Mouse (Mus musculus): ENCODE results near the gene Slc4a11.

Gene Slc4a11

GRCm38 (mm10) chr2:130697153-130697810 lies at the start of gene Slc4a11:
Gene Slc4a11, minus strand, starts transcription at chr2:130697519.
- peak; percentile 63 for DNase-seq (ENCODE audit: low read depth)

GRCm38 (mm10) chr2:130743576-130743975 lies 46.3 kb upstream of the Slc4a11 start:
- DNase-seq (ENCODE audit: low read depth), result no peak

DNA sequence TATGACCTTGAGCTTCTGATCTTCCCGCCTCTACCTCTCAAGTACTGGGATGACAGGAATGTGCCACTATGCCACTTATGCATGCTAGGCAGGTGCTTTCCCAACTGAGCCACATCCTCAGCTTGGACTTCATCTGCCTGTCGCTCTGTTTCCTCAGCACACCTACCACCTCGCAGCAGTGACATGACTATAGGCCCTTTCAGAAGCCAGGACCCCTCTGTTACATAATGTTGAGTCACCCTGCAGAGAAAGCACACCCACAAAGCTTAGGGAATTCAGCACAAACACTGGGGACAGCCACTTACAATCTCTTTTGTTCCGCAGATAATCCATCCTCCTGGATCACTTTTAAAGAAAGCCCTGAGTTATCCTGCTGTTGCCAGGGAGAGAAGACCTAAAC lies 42.8 kb upstream of the Slc4a11 start:
- no peak for DNase-seq (ENCODE audit: low read depth)

DNA sequence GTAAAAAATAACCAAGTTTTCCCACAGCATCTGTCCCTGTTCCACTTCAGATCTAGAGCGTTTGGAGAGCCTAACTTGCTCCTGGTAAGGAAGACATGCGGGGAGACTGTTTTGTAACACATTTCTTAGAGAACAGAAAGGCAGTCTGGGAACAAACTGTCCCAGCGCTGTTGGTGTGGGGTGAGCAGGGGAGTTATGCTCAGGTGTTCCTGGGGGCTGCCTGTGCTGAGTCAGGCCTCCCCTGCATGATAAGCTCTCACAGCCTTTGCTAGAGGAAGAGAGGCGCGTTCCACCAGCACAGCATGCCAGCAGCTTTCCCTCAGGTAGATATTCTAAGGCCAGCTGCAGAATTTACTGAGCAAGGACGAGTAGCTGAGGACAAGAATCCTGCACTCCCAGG lies 40.7 kb upstream of the Slc4a11 start:
- DNase-seq (ENCODE audit: low read depth), result no peak

DNA sequence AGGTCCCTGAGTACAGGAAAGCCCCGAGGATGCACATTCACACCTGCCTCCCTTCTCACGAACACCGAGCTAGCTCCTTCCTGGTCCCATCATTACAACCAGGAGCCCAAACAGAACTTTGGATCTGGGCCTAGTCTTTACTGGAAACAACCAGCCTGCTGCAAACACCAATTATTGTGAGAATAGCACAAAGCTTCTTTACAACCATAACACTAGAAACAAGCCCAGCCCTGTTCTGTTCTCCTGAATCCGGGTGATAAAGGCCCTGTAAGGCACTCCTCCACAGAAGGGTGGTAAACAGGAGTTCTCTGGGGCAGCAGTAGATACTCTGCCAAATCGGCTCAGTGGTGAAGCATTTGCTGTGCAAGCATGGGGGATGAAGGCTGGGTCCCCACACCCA lies 38.0 kb upstream of the Slc4a11 start:
- no peak for DNase-seq (ENCODE audit: low read depth)

DNA sequence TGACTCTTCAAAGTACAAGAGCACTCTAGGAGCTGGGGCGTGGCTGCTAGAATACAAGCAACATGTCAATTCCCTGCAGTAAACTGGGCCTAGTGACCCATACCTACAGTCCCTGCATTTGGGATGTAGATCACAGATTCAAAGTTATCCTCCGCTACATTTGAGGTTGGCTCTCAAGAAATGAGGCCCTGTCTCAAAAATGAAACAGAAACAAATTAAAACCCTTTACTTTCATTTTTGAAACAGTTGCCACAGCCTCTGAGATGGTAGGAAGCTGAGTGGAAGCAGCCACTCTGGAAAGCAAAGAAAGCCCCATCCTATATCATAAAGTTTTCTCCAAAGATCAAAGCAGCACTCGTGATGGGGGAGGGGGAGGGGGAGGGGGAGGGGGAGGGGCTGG lies 36.1 kb upstream of the Slc4a11 start:
- DNase-seq (ENCODE audit: low read depth), result no peak

GRCm38 (mm10) chr2:130731855-130732254 lies 34.5 kb upstream of the Slc4a11 start:
- DNase-seq (ENCODE audit: low read depth), result no peak

GRCm38 (mm10) chr2:130730746-130731145 lies 33.4 kb upstream of the Slc4a11 start:
- no peak for DNase-seq (ENCODE audit: low read depth)

- DNase-seq (ENCODE audit: low read depth), result peak; percentile 26
Observed at GRCm38 (mm10) chr2:130728906-130729585, 31.7 kb upstream of the Slc4a11 start.

DNA sequence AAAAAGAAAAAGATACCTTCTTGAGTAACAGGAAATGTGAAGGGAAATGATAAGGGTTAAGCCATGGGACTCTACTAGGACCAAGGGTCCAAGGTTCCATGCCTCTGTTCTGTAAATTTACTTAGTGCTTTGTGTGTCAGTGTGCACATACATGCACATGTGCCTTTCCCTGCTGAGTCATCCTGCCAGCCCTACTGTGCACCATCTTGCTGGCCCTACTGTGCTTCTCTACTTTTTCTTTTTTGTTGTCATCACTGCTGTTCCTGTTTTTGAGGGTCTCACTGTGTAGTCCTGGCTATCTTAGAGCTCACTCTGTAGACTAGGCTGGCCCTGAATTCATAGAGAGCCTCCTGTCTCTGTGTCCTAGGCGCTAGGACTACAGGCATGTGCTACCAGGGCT lies 30.4 kb upstream of the Slc4a11 start:
- DNase-seq (ENCODE audit: low read depth), result no peak

DNA sequence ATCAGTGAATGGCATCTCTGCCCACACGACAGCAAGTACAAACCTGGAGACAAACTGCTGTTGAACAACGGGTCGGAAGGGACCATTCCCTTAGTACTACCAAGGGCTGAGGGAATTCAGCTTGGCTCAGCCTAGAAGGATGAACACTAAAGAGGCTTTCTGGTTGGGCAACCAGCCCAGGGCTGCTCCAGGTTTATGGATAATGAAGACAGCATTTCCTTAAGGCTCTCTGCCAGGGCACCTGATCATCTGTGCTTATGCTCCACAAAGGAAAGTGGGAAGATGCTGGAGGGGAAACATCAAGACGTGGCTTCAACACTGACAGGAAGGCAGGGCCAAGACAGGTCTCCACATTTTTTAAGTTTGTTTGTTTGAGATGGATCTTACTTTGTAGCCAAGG lies 27.1 kb upstream of the Slc4a11 start:
- no peak for DNase-seq (ENCODE audit: low read depth)

GRCm38 (mm10) chr2:130717951-130718350 lies 20.6 kb upstream of the Slc4a11 start:
- DNase-seq (ENCODE audit: low read depth), result no peak

DNA sequence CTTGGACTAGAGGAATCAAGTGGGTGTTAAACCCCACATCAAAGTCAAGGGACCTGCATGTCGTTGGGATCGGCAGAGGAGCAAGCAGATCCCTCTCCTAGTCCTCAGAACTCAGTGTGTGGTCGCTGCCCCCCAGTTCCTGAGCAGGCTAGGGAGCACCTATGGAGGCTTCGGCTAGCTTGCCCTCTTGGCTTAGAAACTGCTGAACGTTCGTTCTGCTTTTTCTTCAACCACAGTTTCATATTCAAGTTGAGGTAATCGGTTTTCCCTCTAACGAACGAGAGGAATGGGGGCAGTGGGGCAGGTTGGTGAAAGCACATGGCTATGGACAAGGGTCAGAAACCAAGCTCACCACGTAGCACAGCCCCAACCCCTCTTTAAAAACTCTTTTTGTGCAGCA lies 9.7 kb upstream of the Slc4a11 start:
- DNase-seq (ENCODE audit: low read depth), result no peak

GRCm38 (mm10) chr2:130706602-130707001 lies 9.3 kb upstream of the Slc4a11 start:
- no peak for DNase-seq (ENCODE audit: low read depth)

- DNase-seq (ENCODE audit: low read depth), result no peak
Observed at GRCm38 (mm10) chr2:130705178-130705577, 7.9 kb upstream of the Slc4a11 start.

DNA sequence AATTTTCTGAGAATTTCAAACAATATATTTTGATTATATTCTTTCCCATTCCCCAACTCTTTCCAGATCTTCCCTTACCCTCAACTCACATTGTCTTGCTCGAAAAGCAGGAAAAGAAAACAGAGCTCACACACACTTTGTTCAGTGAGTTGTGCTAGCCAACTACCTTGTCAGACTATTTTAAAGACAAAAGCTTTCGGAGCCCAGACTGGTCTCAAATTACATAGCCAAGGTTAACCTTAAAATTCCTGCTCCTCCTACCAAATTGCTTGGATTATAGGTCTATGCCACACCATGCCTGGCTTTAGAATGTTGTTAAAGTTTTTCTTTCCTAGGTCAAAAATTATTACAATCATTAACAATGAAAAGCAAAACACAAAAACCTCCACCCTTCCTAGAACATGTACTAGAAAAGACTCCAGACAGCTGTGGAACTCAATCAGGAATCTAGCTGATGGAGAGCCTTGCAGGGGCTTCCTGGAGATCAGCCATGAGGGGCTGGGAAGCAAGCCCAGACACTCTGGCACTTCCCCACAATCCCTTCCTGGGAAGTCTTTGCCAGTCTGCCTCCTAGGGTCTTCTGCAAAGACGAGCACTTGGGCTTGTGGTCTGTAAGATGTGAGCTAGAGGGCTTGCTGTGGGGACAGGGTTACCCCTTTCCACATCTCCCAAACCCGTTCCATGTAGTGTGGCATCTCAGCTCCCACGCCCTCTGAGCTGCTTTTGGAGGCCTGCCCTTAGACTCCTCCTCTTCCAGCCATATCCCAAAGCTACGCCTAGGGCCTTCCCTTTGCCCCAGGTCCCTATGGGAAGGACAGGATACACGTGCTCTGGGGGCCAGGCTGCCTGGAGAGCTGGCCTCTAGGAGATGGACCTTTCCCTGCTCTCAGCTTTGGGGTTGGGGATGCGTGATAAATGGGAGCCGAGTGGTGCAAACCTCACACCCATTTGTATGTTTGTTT lies 7.0 kb upstream of the Slc4a11 start:
- no peak for DNase-seq (ENCODE audit: low read depth)

DNA sequence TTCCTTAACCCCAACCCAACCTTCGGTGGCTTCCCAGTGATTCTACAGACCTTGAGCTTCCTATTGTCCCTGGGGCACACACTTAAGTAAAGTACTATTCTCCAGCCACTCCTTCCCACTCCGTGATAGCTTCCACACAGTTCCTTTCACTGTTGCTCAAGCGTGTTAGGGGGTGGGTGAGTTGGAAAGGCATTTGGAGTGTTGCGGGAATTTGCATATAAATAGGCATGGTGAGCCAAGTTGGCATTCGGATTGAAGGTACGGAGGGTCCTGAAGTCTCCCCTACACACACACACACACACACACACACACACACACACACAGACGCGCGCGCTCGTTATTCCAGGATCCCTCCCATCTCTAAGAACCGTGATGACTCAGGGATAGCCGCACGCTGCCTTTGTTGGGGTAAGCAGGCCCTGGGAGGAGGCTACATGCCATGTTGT lies 525 bp upstream of the Slc4a11 start:
- DNase-seq (ENCODE audit: low read depth), result peak; percentile 69

GRCm38 (mm10) chr2:130696700-130697152 lies 593 bp downstream of the Slc4a11 start:
- DNase-seq (ENCODE audit: low read depth), result no peak

DNA sequence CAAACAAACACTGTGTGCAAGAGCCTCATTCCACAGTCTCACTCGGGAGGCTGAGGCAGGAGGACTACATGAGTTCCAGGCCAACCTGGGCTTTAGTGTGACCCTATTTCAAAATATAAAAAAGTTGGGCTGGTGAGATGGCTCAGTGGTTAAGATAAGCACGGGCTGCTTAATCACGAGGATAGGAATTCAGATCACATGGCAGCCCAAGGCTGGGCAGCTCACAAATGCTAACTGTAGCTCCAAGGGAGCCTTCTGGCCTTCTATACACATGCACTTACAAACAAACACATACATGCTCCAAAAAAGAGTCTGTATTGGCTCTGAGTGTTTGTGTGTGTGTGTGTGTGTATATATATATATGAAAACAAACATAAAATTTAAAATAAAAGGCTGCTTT lies 3.8 kb downstream of the Slc4a11 start:
- DNase-seq (ENCODE audit: low read depth), result peak; percentile 25

DNA sequence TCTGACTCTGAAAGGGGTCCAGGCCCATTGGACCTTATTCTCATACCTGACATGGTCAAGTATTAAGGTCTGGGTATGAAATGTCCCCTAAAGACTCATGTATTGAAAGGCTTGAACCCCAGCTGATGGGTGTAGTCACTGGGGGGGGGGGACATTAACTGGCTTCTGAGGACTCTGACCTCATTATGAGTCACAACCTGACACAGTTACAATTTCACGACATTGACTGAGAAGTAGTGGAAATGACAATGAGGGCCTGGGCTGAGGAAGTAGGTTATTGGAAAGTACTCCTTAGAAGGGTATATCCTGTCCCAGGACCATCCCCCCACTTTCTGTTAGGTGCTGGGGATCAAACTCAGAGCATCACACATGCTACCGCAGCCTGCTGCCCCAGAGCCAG lies 8.3 kb downstream of the Slc4a11 start:
- no peak for DNase-seq (ENCODE audit: low read depth)

- no peak for DNase-seq (ENCODE audit: low read depth)
Observed at GRCm38 (mm10) chr2:130685426-130685825, 11.9 kb downstream of the Slc4a11 start.

GRCm38 (mm10) chr2:130681531-130681930 lies 15.8 kb downstream of the Slc4a11 start:
- peak; percentile 74 for DNase-seq (ENCODE audit: low read depth)

- DNase-seq (ENCODE audit: low read depth), result no peak
Observed at GRCm38 (mm10) chr2:130679899-130680298, 17.4 kb downstream of the Slc4a11 start.

Data from NIH3T3 (cell line).